Mouse (Mus musculus) brown adipose tissue, adult 24 weeks (tissue): ENCODE measurements around the gene E4f1. TPM values are rescaled to one million over a fixed set of nuclear protein-coding genes. Genes with fewer than 3 reads are reported as not detected.
"Not testable (repeated sequence)": the region's sequence is repeated elsewhere in the genome, so short reads cannot be mapped to it uniquely, and the experiment has no call there.

ENCODE experiments used
- H3K27ac ChIP-seq: fragments of 200-500 bp; replicated peaks from 2 replicates; pipeline ENCODE4 v1.5.1; 2012; ENCODE audit warnings: low read depth, mild to moderate bottlenecking, low read length
- H3K4me1 ChIP-seq: fragments of 200-500 bp; 2 replicates; pipeline ENCODE4 v1.6.1; 2012; ENCODE audit warnings: low read length, mixed read lengths; ENCODE audit not compliant: control insufficient read depth, insufficient read depth, insufficient read length
- H3K4me3 ChIP-seq: fragments of 200-500 bp; 2 replicates; pipeline ENCODE4 v1.5.1; 2012; ENCODE audit warnings: low read depth, mild to moderate bottlenecking, low read length, moderate library complexity; ENCODE audit not compliant: insufficient read depth
- polyA plus RNA-seq: library from polyadenylated mRNA; stranded (reverse); fragments of >200 nt; gene quantifications from 2 replicates; pipeline ENCODE4 v1.2.4, GENCODE M21; 2012; ENCODE audit not compliant: missing spikeins, insufficient read depth, insufficient read length

The E4f1 gene
- polyA plus RNA-seq, 1 experiment: 7.0 TPM

GRCm38 (mm10) chr17:24453372-24453771 is 16.7 kb downstream of the E4f1 start:
- Histone ChIP-seq H3K4me3 (no peak overlapping the region), H3K4me1 (no peaks in the 10 kb centered on the region), H3K27ac (no peak overlapping the region)

GRCm38 (mm10) chr17:24451220-24451619 is 18.9 kb downstream of the E4f1 start:
- H3K4me3 ChIP-seq: no peak overlapping the region
- H3K4me1 ChIP-seq: no peaks in the 10 kb centered on the region
- H3K27ac ChIP-seq: no peak overlapping the region

- no peak overlapping the region for H3K27ac ChIP-seq
- H3K4me1 ChIP-seq: no peaks in the 10 kb centered on the region
- H3K4me3 ChIP-seq: no peak overlapping the region
Observed at GRCm38 (mm10) chr17:24449507-24449906, 20.6 kb downstream of the E4f1 start.

GRCm38 (mm10) chr17:24446590-24446989 is 23.5 kb downstream of the E4f1 start:
- no peak overlapping the region for H3K27ac ChIP-seq
- H3K4me3 ChIP-seq: no peak overlapping the region
- H3K4me1 ChIP-seq: no peaks in the 10 kb centered on the region

GRCm38 (mm10) chr17:24443409-24443808 is 26.7 kb downstream of the E4f1 start:
- no peak overlapping the region for H3K27ac ChIP-seq
- no peak overlapping the region for H3K4me3 ChIP-seq
- H3K4me1 ChIP-seq: no peaks in the 10 kb centered on the region

GRCm38 (mm10) chr17:24442632-24443155 is 27.4 kb downstream of the E4f1 start, which contains the start of gene Dnase1l2:
Gene Dnase1l2, minus strand, starts transcription at chr17:24443105.
- H3K4me3 ChIP-seq: no peak within 1 kb of the TSS
- no peak within 1 kb of the TSS for H3K27ac ChIP-seq
- H3K4me1 ChIP-seq: no peaks in the 10 kb centered on the region

- no peak overlapping the region for H3K27ac ChIP-seq
- H3K4me3 ChIP-seq: no peak overlapping the region
- no peaks in the 10 kb centered on the region for H3K4me1 ChIP-seq
Observed at GRCm38 (mm10) chr17:24442107-24442506, 28.0 kb downstream of the E4f1 start.

GRCm38 (mm10) chr17:24441148-24441547 is 29.0 kb downstream of the E4f1 start:
- H3K27ac ChIP-seq: no peak overlapping the region
- no peak overlapping the region for H3K4me3 ChIP-seq
- no peaks in the 10 kb centered on the region for H3K4me1 ChIP-seq

- Histone ChIP-seq H3K27ac (no peak overlapping the region), H3K4me1 (no peaks in the 10 kb centered on the region), H3K4me3 (no peak overlapping the region)
Observed at GRCm38 (mm10) chr17:24440377-24440776, 29.7 kb downstream of the E4f1 start.

GRCm38 (mm10) chr17:24437016-24437415 is 33.1 kb downstream of the E4f1 start:
- H3K4me3 ChIP-seq: no peak overlapping the region
- 0 out of 2 replicates have a peak overlapping the region, but pooled peaks have one; percentile 22 for H3K27ac ChIP-seq
- H3K4me1 ChIP-seq: no peaks in the 10 kb centered on the region

GRCm38 (mm10) chr17:24429201-24429983 is 40.7 kb downstream of the E4f1 start:
- H3K27ac ChIP-seq: peak overlapping the region; percentile 89
- H3K4me3 ChIP-seq: peak overlapping the region; percentile 43
- peaks cover 7% of the 10 kb centered on the region; the same call in 1 of the 2 replicates for H3K4me1 ChIP-seq

- Histone ChIP-seq H3K4me1 (peaks cover 7% of the 10 kb centered on the region; the same call in 1 of the 2 replicates), H3K4me3 (peak overlapping the region; percentile 91), H3K27ac (peak overlapping the region; percentile 89)
Observed at GRCm38 (mm10) chr17:24427170-24427557, 42.9 kb downstream of the E4f1 start.

- Histone ChIP-seq H3K27ac (peak within 1 kb of the TSS; percentile 89), H3K4me1 (peaks cover 7% of the 10 kb centered on the region; the same call in 1 of the 2 replicates), H3K4me3 (peak within 1 kb of the TSS; percentile 91)
Observed at GRCm38 (mm10) chr17:24426471-24427169, 43.5 kb downstream of the E4f1 start, which contains the start of gene Eci1. Gene Eci1, plus strand, starts transcription at chr17:24426641.

GRCm38 (mm10) chr17:24425905-24426304 is 44.2 kb downstream of the E4f1 start:
- Histone ChIP-seq H3K27ac (no peak overlapping the region), H3K4me3 (no peak overlapping the region), H3K4me1 (peaks cover 7% of the 10 kb centered on the region; the same call in 1 of the 2 replicates)

- H3K27ac ChIP-seq, H3K4me3 ChIP-seq, H3K4me1 ChIP-seq: not testable (repeated sequence)
Observed at GRCm38 (mm10) chr17:24425326-24425725, 44.8 kb downstream of the E4f1 start.
